Mouse (Mus musculus) liver, embryonic 14.5 days (tissue): ENCODE results near the gene Jkamp. TPM values are rescaled to one million over a fixed set of nuclear protein-coding genes. Genes with fewer than 3 reads are reported as not detected.
A peak's percentile ranks its signal among the peaks of the same experiment; 100 is the strongest.

Experiments used
- ATAC-seq: fragments of 200-750 bp; cut with Nextera tagmentation; 2 replicates; pipeline ENCODE4 v1.8.0; 2017; ENCODE audit warnings: moderate number of reproducible peaks, mild to moderate bottlenecking, moderate library complexity; ENCODE audit not compliant: insufficient read depth
- DNase-seq, 3 experiments: peaks; one replicate each; pipeline ENCODE4 v3.0.0-alpha.2; 2012 to 2013; ENCODE audit warnings: low read depth in 3 of 3, low spot score in 3 of 3
- H3K27ac ChIP-seq: fragments of 300-500 bp; sonication (generic); 2 replicates; pipeline ENCODE4 v1.5.1; 2014; ENCODE audit warnings: moderate library complexity, mild to moderate bottlenecking, control low read depth, inconsistent platforms
- H3K27me3 ChIP-seq: fragments of 300-500 bp; sonication (generic); 2 replicates; pipeline ENCODE4 v1.6.1; 2014; ENCODE audit warnings: mild to moderate bottlenecking, low read length, moderate library complexity; ENCODE audit not compliant: control insufficient read depth, insufficient read depth
- H3K36me3 ChIP-seq: fragments of 300-500 bp; sonication (generic); replicated peaks from 2 replicates; pipeline ENCODE4 v1.6.1; 2014; ENCODE audit warnings: low read depth; ENCODE audit not compliant: control insufficient read depth, insufficient read depth
- H3K4me1 ChIP-seq, 2 experiments: fragments of 200-500 bp in 1 of 2; fragments of 300-500 bp in 1 of 2; sonication (generic) in 1 of 2; replicated peaks; 2 replicates each; pipeline ENCODE4 v1.6.1; 2012 to 2014; ENCODE audit warnings: antibody characterized with exemption in 1 of 2, inconsistent platforms in 1 of 2, low read length in 1 of 2; ENCODE audit not compliant: control insufficient read depth in 2 of 2, insufficient read depth in 2 of 2
- H3K4me2 ChIP-seq: fragments of 300-500 bp; sonication (generic); 2 replicates; pipeline ENCODE4 v1.6.1; 2014; ENCODE audit warnings: low read depth, mild to moderate bottlenecking, control low read depth, moderate library complexity
- H3K4me3 ChIP-seq, 2 experiments: fragments of 200-500 bp in 1 of 2; fragments of 300-500 bp in 1 of 2; sonication (generic) in 1 of 2; 2 replicates each; pipeline ENCODE4 v1.5.1; 2012 to 2014; ENCODE audit warnings: low read depth in 2 of 2, low read length in 2 of 2, mild to moderate bottlenecking in 2 of 2, control low read depth in 1 of 2, inconsistent platforms in 1 of 2, moderate library complexity in 1 of 2; ENCODE audit not compliant: insufficient read depth in 1 of 2
- H3K9ac ChIP-seq: fragments of 300-500 bp; sonication (generic); replicated peaks from 2 replicates; pipeline ENCODE4 v1.6.1; 2014; ENCODE audit warnings: mild to moderate bottlenecking, control low read depth, moderate library complexity
- H3K9me3 ChIP-seq: fragments of 300-500 bp; sonication (generic); 2 replicates; pipeline ENCODE4 v1.6.1; 2016; ENCODE audit warnings: low read length, mixed read lengths; ENCODE audit not compliant: control insufficient read depth
- CTCF ChIP-seq: IDR thresholded peaks from 2 replicates; pipeline ENCODE4 v1.5.1; 2016; ENCODE audit warnings: antibody characterized with exemption, low read depth, control low read depth
- EP300 ChIP-seq: IDR thresholded peaks from 2 replicates; pipeline ENCODE4 v1.6.1; 2016; ENCODE audit warnings: antibody characterized with exemption, low read depth
- WGBS: fragments of 180-500 bp; shearing (Covaris S2); extraction: QIAGEN DNeasy Blood & Tissue Kit; methylation state at CpG from one replicate; pipeline ENCODE4 v1.1.7; 2014; ENCODE audit not compliant: insufficient replicate concordance; 5-methylcytosine and 5-hydroxymethylcytosine counted together
- polyA plus RNA-seq, 2 experiments: library from polyadenylated mRNA; depleted of rRNA in 1 of 2; stranded (reverse) in 1 of 2; unstranded in 1 of 2; fragments of >200 nt; fragmentation: Nextera tagmentation in 1 of 2; extraction: Ambion mirVana in 1 of 2; gene quantifications; 2 replicates each; pipeline versions ENCODE4 v1.2.1 to v1.2.3; 2012 to 2014

Gene Jkamp
- polyA plus RNA-seq (2012; rRNA removed) (10.5 and 12.8 TPM in 2 replicates), polyA plus RNA-seq (2014; fragmentation: Nextera tagmentation; extraction: Ambion mirVana) (12.8 and 13.3 TPM in 2 replicates)

DNA sequence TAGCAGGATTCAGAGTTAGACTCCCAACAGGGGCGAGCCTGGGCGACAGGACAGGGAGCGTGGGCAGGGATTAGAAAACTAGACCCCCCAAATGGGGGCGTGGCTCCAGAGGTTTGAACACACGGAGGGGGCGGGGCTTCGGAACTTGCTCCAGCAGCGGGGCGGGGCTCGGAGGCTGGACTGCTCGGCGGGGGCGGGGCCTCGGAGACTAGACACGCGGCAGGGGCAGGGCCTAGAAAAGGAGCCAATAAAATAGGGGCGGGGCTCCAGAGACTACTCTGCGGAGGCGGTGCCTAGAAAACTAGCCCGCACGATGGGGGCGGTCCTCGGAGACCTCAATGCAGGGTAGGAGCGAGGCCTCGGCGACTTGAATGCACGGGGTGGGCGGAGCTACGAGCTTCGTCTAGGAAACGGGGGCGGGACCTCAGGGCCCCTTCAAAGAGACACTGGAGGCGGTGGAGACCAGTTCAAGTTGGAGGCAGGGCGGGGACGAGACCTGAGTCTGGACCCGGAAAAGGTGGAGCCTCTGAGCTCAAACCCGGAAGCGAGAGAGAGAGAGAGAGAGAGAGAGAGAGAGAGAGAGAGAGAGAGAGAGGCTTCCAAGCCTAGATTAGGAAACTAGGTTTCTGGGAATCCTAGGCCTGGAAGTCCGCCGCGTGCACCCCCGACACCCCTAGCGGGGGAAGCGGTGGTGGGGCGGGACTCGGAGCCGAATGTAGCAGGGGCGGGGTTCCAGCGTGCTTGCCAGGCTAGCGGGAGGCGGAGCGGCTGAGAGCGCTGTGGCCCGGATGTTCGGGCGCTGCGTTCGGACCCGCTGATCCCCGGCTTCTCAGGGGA lies at the start of gene Jkamp, which contains the start of gene L3hypdh:
Jkamp (plus strand) TSS at position 261 of the 837 bp plus-strand sequence.
L3hypdh (minus strand) TSS at position 111 of the 837 bp plus-strand sequence.
- WGBS: under 1% methylated on average over 60 of the region's 60 CpGs
- Histone ChIP-seq H3K4me2 (peak within 1 kb of the TSS; percentile 90), H3K4me1 (peaks cover 0 to 3% of the 10 kb centered on the region in 2 experiments; a peak in 3 of 4 replicates), H3K4me3 (peak within 1 kb of the TSS; percentile 84 to 91), H3K27me3 (peaks cover 9% of the 10 kb centered on the region; the same call in 1 of the 2 replicates), H3K9ac (peak within 1 kb of the TSS; percentile 78), H3K36me3 (no peaks in the 10 kb centered on the region), H3K27ac (peak within 1 kb of the TSS; percentile 66), H3K9me3 (no peaks in the 10 kb centered on the region)
- DNase-seq (peak; percentile 94 to 96 (median 95)), ATAC-seq (peak; percentile 89)
- no peak for TF ChIP-seq EP300

DNA sequence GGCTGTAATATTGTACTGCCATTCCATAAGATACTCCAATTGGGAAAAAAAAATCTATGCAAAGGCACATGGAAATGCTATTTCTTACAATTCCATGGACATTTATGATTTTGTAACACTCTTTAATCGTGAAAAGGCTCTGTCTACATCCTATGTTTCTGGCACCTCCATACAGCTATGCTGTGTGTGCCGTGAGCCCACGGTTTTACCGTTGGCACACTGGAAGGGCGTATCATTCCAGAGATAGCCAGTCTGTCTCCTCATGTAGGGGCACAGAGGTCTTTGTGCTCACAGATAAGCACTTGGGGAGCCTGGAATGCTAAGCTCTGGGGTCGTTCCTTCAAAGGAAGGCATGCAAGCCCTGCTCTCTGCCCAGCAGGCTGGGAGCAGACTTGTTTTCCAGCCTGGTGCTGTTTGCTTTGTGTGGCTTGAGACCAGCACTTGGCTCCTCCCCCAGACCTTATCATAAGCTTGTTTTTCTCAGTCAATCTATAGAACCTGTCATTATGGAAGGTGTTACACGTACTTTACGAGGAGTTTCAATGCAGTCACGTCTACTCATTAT lies 49.2 kb upstream of the Jkamp start:
- DNase-seq (no peak), ATAC-seq (no peak)
- Histone ChIP-seq H3K27me3 (no peaks in the 10 kb centered on the region), H3K4me2 (no peak overlapping the region), H3K27ac (no peak overlapping the region), H3K4me1 (peaks cover 0 to 7% of the 10 kb centered on the region in 2 experiments; a peak in 2 of 4 replicates), H3K36me3 (no peaks in the 10 kb centered on the region), H3K4me3 (no peak overlapping the region), H3K9ac (no peak overlapping the region), H3K9me3 (no peaks in the 10 kb centered on the region)
- TF ChIP-seq EP300 (no peak), CTCF (no peak)
- WGBS: 44% methylated on average over 9 of the region's 9 CpGs

DNA sequence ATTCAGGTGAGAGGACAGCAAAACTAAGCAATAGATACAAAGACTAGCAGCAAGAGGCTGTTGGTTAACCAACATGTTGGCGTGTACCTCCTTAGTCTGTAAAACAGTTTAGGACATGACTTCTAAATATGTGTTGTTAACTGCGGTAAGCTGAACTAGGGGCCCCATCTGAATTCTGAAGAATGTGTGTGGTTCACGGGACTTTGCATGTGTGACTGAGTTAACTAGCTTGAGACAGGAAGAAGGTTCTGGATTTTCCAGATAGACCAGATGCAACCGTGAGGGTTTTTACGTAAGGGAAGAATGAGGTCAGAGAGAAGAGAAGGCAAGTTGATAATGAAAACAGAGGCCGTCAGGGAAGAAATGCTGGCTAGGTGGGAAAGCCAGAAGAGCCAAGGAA lies 48.3 kb upstream of the Jkamp start:
- no peak for TF ChIP-seq EP300
- no peak for ATAC-seq
- peaks cover 0 to 7% of the 10 kb centered on the region in 2 experiments; a peak in 2 of 4 replicates for H3K4me1 ChIP-seq
- DNase-seq: no peak
- no peaks in the 10 kb centered on the region for H3K27me3 ChIP-seq
- H3K4me2 ChIP-seq: no peak overlapping the region
- no peak overlapping the region for H3K27ac ChIP-seq
- no peaks in the 10 kb centered on the region for H3K9me3 ChIP-seq
- H3K4me3 ChIP-seq: no peak overlapping the region
- WGBS: 58% methylated on average over 6 of the region's 6 CpGs
- no peak overlapping the region for H3K9ac ChIP-seq
- no peaks in the 10 kb centered on the region for H3K36me3 ChIP-seq

DNA sequence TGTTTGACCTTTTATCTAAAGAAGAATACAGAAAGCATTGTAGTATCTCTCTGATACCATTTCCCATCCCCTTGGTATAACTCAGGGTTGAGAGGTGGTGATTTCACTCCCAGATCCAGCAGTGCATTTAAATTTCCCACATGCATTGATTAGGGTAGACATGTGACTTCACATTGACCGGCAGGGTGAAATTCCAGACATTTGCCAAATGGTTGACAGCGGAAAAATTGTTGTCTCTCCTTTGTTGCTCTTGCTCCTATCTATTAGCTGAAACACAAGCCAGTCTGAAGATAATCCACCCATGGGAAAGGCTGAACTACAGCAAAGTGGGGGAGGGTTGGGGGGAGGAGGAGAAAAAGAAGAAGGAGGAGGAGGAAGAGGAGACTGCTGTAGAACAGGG lies 46.5 kb upstream of the Jkamp start:
- no peak for ATAC-seq
- H3K27ac ChIP-seq: no peak overlapping the region
- no peaks in the 10 kb centered on the region for H3K36me3 ChIP-seq
- no peak for DNase-seq
- H3K9me3 ChIP-seq: no peaks in the 10 kb centered on the region
- peaks cover 0 to 7% of the 10 kb centered on the region in 2 experiments; a peak in 2 of 4 replicates for H3K4me1 ChIP-seq
- TF ChIP-seq EP300 (no peak), CTCF (no peak)
- 47% methylated on average over 2 of the region's 2 CpGs for WGBS
- no peaks in the 10 kb centered on the region for H3K27me3 ChIP-seq
- no peak overlapping the region for H3K4me3 ChIP-seq
- H3K4me2 ChIP-seq: no peak overlapping the region
- H3K9ac ChIP-seq: no peak overlapping the region

DNA sequence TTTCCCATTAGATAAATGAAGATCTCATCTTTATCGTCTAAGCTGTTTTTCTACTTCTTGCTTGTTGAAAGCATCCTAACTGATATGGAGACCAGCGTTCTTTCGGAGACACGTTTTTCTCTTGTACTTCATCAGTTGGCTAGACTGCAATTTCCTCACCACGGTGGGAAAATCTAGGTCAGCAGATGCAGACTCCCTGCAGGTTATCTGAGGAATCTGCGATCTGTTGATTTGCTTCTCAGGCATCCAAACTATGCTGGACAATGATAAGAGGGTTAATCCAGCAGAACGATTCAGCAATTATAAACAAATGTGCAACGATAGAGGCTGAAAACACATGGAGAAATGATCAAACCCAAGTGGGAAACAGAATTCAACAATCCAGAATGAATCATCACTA lies 45.9 kb upstream of the Jkamp start:
- no peak for ATAC-seq
- no peak for TF ChIP-seq EP300
- TF ChIP-seq CTCF: no peak

More for the DNA sequence above, 45.9 kb upstream of the Jkamp start:
- Histone ChIP-seq H3K27ac (no peak overlapping the region), H3K9me3 (no peaks in the 10 kb centered on the region), H3K27me3 (no peaks in the 10 kb centered on the region), H3K36me3 (no peaks in the 10 kb centered on the region), H3K4me3 (no peak overlapping the region), H3K4me2 (no peak overlapping the region), H3K4me1 (peaks cover 0 to 7% of the 10 kb centered on the region in 2 experiments; a peak in 2 of 4 replicates), H3K9ac (no peak overlapping the region)
- WGBS: 53% methylated on average over 8 of the region's 8 CpGs
- no peak for DNase-seq
